Mouse (Mus musculus) forebrain, embryonic 14.5 days (tissue): Measurements from ENCODE around the gene Klhl23. TPM values are rescaled to one million over a fixed set of nuclear protein-coding genes. Genes with fewer than 3 reads are reported as not detected.

Experiments
- ATAC-seq: fragments of 200-750 bp; cut with Nextera tagmentation; 2 replicates; pipeline ENCODE4 v1.8.0; 2017; ENCODE audit warnings: mild to moderate bottlenecking, moderate library complexity
- DNase-seq: peaks from one replicate; pipeline ENCODE4 v3.0.0-alpha.2; 2015; ENCODE audit warnings: low spot score
- H3K27ac ChIP-seq: fragments of 300-500 bp; sonication (generic); 2 replicates; pipeline ENCODE4 v1.5.1; 2014; ENCODE audit warnings: low read depth, mild to moderate bottlenecking, control low read depth, low read length, moderate library complexity
- H3K27me3 ChIP-seq: fragments of 300-500 bp; sonication (generic); replicated peaks from 2 replicates; pipeline ENCODE4 v1.6.1; 2014; ENCODE audit warnings: low read length, control low read depth, mixed read lengths; ENCODE audit not compliant: control insufficient read depth, insufficient read depth
- H3K36me3 ChIP-seq: fragments of 300-500 bp; sonication (generic); 2 replicates; pipeline ENCODE4 v1.6.1; 2014; ENCODE audit warnings: low read length, control low read depth; ENCODE audit not compliant: control insufficient read depth, insufficient read depth
- H3K4me1 ChIP-seq: fragments of 300-500 bp; sonication (generic); 2 replicates; pipeline ENCODE4 v1.6.1; 2014; ENCODE audit warnings: antibody characterized with exemption, low read length, control low read depth; ENCODE audit not compliant: control insufficient read depth, insufficient read depth
- H3K4me2 ChIP-seq: fragments of 300-500 bp; sonication (generic); 2 replicates; pipeline ENCODE4 v1.6.1; 2014; ENCODE audit warnings: mild to moderate bottlenecking, control low read depth, low read length
- H3K4me3 ChIP-seq: fragments of 300-500 bp; sonication (generic); 2 replicates; pipeline ENCODE4 v1.5.1; 2014; ENCODE audit warnings: low read depth, low read length, control low read depth
- H3K9ac ChIP-seq: fragments of 300-500 bp; sonication (generic); 2 replicates; pipeline ENCODE4 v1.6.1; 2014; ENCODE audit warnings: mild to moderate bottlenecking, low read length, control low read depth, moderate library complexity
- H3K9me3 ChIP-seq: fragments of 300-500 bp; sonication (generic); replicated peaks from 2 replicates; pipeline ENCODE4 v1.6.1; 2016; ENCODE audit warnings: low read length, control low read depth, mixed read lengths; ENCODE audit not compliant: control insufficient read depth
- WGBS: fragments of 180-500 bp; shearing (Covaris S2); extraction: QIAGEN DNeasy Blood & Tissue Kit; methylation state at CpG from one replicate; pipeline ENCODE4 v1.1.7; 2014; 5-methylcytosine and 5-hydroxymethylcytosine counted together
- polyA plus RNA-seq: library from polyadenylated mRNA; unstranded; fragments of >200 nt; fragmentation: Nextera tagmentation; extraction: Ambion mirVana; gene quantifications from 2 replicates; pipeline ENCODE4 v1.2.1, GENCODE M21; 2014

Gene Klhl23
- polyA plus RNA-seq, result 36.7 and 54.1 TPM in 2 replicates

DNA sequence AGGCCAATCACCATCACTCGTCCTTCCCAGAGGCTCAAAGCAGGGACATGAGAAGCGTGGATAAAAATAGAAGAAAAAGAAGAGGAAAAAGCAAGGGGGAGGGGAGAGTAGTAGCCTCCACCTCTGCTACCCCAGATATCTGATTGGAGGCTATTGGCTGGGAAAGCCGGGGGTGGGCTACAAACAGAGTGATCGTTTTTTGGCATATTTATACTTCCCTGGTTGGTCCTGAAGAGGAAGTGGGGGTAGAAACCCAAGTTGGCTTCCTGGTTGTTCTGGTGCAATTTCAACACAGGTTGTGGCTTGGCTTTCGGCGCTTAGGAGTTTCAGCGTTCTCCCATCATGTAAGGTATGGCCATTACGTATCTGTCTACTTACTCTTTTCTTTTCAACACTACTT lies at the start of gene Klhl23:
Gene Klhl23 (plus strand): TSS at position 234 of the 400 bp plus-strand sequence.
- DNase-seq (no peak), ATAC-seq (no peak)
- Histone ChIP-seq H3K4me3 (peak within 1 kb of the TSS; percentile 84), H3K27me3 (no peaks in the 10 kb centered on the region), H3K9ac (peak within 1 kb of the TSS; percentile 95), H3K27ac (peak within 1 kb of the TSS; percentile 95), H3K4me1 (peaks cover 11% of the 10 kb centered on the region), H3K9me3 (no peaks in the 10 kb centered on the region), H3K4me2 (peak within 1 kb of the TSS; percentile 73), H3K36me3 (0 out of 2 replicates have a peak, but pooled peaks cover 5% of the 10 kb centered on the region)
- 30% methylated on average over 8 of the region's 8 CpGs for WGBS

DNA sequence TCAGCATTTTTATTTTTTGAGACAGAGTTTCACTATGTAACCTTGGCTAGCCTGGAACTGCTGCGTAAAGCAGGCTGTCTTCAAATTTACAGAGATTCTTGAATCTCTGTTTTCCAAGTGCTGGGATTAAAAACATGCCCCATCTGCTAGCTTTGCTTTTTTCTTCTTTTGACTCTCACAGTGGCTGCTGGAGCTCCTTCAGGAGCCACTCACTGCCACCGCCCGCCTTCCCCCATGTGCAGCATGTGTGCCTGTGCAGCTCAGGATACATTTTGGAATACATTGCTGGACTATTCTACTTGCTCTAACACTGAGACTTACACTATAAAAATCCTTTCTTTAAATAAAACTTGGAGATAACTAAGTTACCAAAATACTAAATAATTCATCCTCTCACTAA lies 48.4 kb upstream of the Klhl23 start:
- no peak overlapping the region for H3K27ac ChIP-seq
- no peak overlapping the region for H3K4me3 ChIP-seq
- no peak for DNase-seq
- ATAC-seq, result no peak
- H3K36me3 ChIP-seq, result peaks cover 13% of the 10 kb centered on the region; the same call in 1 of the 2 replicates
- no peaks in the 10 kb centered on the region for H3K4me1 ChIP-seq
- no peaks in the 10 kb centered on the region for H3K9me3 ChIP-seq
- H3K4me2 ChIP-seq, result no peak overlapping the region
- no peak overlapping the region for H3K9ac ChIP-seq
- 99% methylated on average over 3 of the region's 3 CpGs for WGBS
- H3K27me3 ChIP-seq, result no peaks in the 10 kb centered on the region

DNA sequence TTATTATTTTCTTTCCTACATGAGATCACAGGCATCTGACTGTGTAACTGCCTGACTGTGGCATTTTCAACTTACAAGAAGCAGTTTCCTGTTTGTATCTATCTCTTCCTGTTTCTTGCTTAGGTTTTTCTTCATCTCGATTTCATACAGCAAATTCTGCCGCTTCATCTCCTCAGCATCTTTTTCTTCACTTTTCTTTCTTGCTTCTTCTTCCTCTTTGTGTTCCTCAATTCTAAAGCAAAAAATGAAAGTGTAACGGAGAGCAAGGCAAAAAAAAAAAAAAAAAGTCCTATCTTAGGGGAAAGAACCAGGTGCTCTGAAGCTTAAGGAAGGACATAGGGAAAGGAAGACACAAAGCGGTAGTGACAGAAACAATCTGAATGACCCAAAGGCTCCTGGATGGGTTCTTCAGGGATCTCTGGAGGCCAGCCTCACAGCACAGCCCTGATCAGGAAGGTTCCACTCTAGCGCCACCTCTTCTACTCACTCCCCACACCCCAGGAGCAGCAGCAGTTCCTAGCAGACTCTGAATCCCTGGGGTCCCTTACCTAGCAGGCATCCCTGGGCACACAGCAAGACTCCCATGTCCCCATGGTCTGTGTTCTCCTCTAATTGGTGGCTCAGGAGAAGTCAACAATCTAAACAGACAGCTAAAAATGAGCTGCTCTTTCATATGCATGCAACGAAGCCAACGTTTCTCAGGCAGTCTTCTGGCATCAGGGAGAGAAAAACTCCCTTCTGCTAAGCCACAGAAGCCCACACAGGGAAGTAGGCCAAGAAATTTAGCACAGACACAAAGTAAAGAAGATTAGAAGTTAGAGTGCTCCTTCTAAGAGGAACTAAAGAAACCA lies 43.5 kb upstream of the Klhl23 start:
- no peak for ATAC-seq

DNA sequence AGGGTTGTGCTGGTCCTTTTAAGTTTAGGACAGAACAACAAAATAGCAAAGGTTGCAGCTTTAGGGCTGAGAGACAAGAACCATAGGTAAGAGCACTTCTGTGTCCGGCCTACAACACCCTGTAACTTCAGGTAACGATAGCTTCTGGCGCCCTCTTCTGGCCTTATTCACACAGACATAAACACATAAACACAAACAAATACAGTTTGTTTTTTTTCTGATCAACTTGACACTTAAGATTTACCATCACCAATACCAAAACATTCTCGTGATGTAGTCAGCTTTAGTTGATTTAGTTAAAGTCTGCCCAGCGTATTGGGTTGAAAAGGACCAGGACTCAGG lies 42.9 kb upstream of the Klhl23 start:
- no peak overlapping the region for H3K9ac ChIP-seq
- WGBS, result 47% methylated on average over 5 of the region's 5 CpGs
- ATAC-seq, result no peak
- H3K27ac ChIP-seq, result no peak overlapping the region
- peaks cover 13% of the 10 kb centered on the region; the same call in 1 of the 2 replicates for H3K36me3 ChIP-seq
- H3K4me2 ChIP-seq, result no peak overlapping the region
- no peaks in the 10 kb centered on the region for H3K4me1 ChIP-seq
- no peaks in the 10 kb centered on the region for H3K27me3 ChIP-seq
- no peak overlapping the region for H3K4me3 ChIP-seq
- no peaks in the 10 kb centered on the region for H3K9me3 ChIP-seq
- peak; percentile 21 for DNase-seq

More for the DNA sequence above, 43.5 kb upstream of the Klhl23 start:
- Histone ChIP-seq H3K36me3 (peaks cover 13% of the 10 kb centered on the region; the same call in 1 of the 2 replicates), H3K9ac (no peak overlapping the region), H3K27ac (no peak overlapping the region), H3K4me1 (no peaks in the 10 kb centered on the region), H3K4me3 (no peak overlapping the region), H3K9me3 (no peaks in the 10 kb centered on the region), H3K4me2 (no peak overlapping the region), H3K27me3 (no peaks in the 10 kb centered on the region)
- no peak for DNase-seq
- WGBS, result 79% methylated on average over 7 of the region's 7 CpGs

DNA sequence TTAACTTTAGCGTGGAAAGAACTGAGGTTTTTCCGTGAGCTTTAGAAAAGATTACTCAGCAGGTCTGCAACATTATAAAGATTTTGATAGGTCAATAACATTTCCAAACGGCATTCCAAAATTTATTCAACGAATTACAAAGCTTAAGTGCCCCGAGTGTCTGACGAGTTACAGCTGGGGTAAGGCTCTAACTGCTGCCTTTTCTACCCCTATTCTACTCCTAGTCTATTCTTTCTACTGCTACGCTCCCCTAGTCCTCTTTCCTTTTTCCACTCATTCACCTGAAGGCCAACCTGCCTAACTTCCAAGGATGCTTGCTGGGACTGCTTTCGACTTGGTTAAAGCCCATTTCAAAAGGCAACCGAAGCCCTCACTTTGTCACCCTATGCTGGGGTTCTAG lies 32.8 kb upstream of the Klhl23 start:
- peak; percentile 31; the same call in 1 of the 2 replicates for ATAC-seq
- WGBS, result 28% methylated on average over 9 of the region's 9 CpGs
- Histone ChIP-seq H3K4me3 (peak overlapping the region; percentile 63), H3K9ac (peak overlapping the region; percentile 76), H3K27ac (peak overlapping the region; percentile 65), H3K4me2 (peak overlapping the region; percentile 87), H3K4me1 (no peaks in the 10 kb centered on the region), H3K9me3 (no peaks in the 10 kb centered on the region), H3K36me3 (peaks cover 12% of the 10 kb centered on the region), H3K27me3 (no peaks in the 10 kb centered on the region)
- peak; percentile 2 for DNase-seq

DNA sequence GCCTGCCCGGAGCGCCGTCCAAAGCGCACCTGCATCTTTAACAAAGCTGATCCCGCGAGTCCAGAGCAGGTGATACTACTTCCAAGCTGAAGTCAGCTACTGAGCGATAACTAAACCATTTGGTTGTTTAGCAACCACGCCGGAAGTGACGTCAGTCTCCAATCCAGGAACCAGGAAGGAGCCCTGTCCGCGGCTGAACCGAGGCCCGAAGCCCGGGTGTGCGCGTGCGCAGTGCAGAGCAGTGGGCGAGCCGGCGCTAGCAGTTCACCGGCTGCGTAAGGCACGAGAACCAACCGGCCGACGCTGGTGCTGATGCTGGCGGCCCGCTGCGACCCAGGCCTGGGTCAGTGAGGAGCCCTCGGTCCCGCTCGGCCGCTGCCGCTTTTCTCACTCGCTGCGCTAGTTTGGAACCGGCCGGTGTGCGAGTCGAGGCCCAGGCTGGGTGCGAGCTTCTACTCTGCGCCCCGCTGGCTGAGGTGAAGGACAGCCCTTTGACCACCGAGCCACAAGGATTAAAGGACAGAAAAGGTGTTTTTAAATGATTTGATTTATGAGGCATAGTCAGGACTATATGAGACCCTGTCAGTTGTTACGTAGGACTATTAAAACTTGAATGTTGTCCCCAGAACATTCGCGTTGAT lies 32.2 kb upstream of the Klhl23 start, which contains the start of the genes Ccdc173 and Phospho2:
Gene Ccdc173 (minus strand): TSS at position 147 of the 641 bp plus-strand sequence.
Gene Phospho2 (plus strand): TSS at position 195 of the 641 bp plus-strand sequence.
- Histone ChIP-seq H3K9me3 (no peaks in the 10 kb centered on the region), H3K27me3 (no peaks in the 10 kb centered on the region), H3K4me3 (peak within 1 kb of the TSS; percentile 63), H3K4me1 (no peaks in the 10 kb centered on the region), H3K36me3 (peaks cover 16% of the 10 kb centered on the region), H3K4me2 (peak within 1 kb of the TSS; percentile 87), H3K27ac (peak within 1 kb of the TSS; percentile 78), H3K9ac (peak within 1 kb of the TSS; percentile 76)
- peak; percentile 99 for DNase-seq
- 1% methylated on average over 48 of the region's 48 CpGs for WGBS
- peak; percentile 97 for ATAC-seq

DNA sequence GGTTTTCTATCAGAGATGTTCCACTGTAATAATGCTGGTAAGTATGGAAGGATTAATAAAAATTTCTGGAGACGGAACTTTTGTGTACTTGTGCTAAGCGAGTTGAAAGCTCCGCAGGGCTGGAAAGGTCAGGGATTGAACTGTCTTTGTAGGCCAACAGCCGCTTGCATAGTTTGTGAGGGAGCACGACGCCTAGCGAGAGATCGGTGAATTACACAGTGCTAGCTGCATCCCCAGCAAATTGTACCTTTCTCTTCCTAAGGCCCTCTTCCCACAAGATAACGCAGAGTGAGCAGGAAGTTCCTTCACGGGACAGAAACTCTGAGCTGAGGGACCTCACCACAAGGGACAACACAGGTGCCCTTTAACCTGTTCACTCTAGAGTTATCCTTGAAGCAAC lies 31.5 kb upstream of the Klhl23 start:
- H3K4me1 ChIP-seq, result no peaks in the 10 kb centered on the region
- no peak overlapping the region for H3K27ac ChIP-seq
- peaks cover 23% of the 10 kb centered on the region for H3K36me3 ChIP-seq
- under 1% methylated on average over 10 of the region's 10 CpGs for whole genome bisulfite sequencing
- H3K9me3 ChIP-seq, result no peaks in the 10 kb centered on the region
- no peaks in the 10 kb centered on the region for H3K27me3 ChIP-seq
- H3K4me3 ChIP-seq, result peak overlapping the region; percentile 63
- peak overlapping the region; percentile 76 for H3K9ac ChIP-seq
- ATAC-seq (peak; percentile 49), DNase-seq (peak; percentile 87)
- peak overlapping the region; percentile 87 for H3K4me2 ChIP-seq

DNA sequence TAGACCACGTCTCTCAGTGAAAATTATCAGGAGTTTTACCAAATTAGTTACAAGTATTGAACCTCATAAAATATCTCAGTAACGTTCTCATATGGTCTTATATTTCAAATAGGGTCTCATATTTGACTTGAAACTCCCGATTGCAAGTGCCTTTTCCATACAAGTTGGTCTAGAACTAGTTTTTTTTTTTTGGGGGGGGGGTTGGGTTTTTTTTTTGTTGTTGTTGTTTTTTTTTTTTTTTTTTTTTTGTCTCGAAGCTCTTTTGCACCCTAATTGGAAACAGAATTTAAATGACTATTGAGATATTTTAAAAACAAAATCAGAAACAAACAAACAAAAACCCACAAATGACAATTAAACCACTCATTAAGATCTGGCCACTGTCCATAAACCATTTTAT lies 31.0 kb upstream of the Klhl23 start:
- Histone ChIP-seq H3K9ac (no peak overlapping the region), H3K4me3 (no peak overlapping the region), H3K27me3 (no peaks in the 10 kb centered on the region), H3K36me3 (peaks cover 28% of the 10 kb centered on the region), H3K9me3 (no peaks in the 10 kb centered on the region), H3K27ac (no peak overlapping the region), H3K4me1 (no peaks in the 10 kb centered on the region), H3K4me2 (peak overlapping the region; percentile 87; the same call in 1 of the 2 replicates)
- 78% methylated on average over 4 of the region's 4 CpGs for WGBS
- ATAC-seq, result no peak
- DNase-seq, result no peak
